Mouse (Mus musculus) liver, postnatal 0 days (tissue): ENCODE data around the gene Cpne5.

ENCODE experiments used
- CTCF ChIP-seq: sonication (generic); IDR thresholded peaks from 2 replicates; pipeline ENCODE4 v1.5.1; 2016; ENCODE audit warnings: antibody characterized with exemption, low read depth
- EP300 ChIP-seq: IDR thresholded peaks from 2 replicates; pipeline ENCODE4 v1.6.1; 2016; ENCODE audit warnings: antibody characterized with exemption, low read depth, mild to moderate bottlenecking

DNA sequence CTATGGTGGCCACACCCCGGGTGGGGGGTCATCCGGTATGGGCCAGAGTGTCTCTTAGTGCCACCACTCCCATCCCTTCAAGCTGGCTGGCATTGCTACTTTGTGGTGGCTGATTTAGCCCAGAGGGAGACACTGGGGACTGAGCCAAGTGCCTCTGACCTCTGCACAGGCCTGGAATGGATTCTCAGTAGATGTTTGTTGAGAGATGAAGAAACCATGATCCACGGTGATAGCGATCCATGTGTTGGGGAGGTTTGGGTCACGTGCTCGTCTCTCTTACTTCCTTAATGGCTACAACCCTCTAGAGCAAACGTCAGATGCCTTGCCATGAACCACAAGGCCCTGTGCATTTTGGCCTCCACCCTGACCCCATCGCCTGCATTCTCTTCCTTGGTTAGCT, 81.1 kb downstream of the Cpne5 start:
- TF ChIP-seq CTCF (no peak), EP300 (no peak)
